Mouse (Mus musculus): ENCODE measurements around the gene Gm10837.
"Not testable (repeated sequence)": the region's sequence is repeated elsewhere in the genome, so short reads cannot be mapped to it uniquely, and the experiment has no call there.

The Gm10837 gene

GRCm38 (mm10) chr14:122490441-122491328 is at the start of gene Gm10837:
Gene Gm10837 (plus strand): TSS chr14:122490586.
- no peak for DNase-seq (ENCODE audit: low spot score in 2 of 2)

GRCm38 (mm10) chr14:122449601-122450495 is 40.5 kb upstream of the Gm10837 start:
- DNase-seq (ENCODE audit: low spot score in 2 of 2): peak in 1 of 2 experiments; percentile 9

GRCm38 (mm10) chr14:122450496-122451382 is 39.6 kb upstream of the Gm10837 start, which contains the start of gene Gm5089:
Gene Gm5089 (minus strand): TSS chr14:122451115.
- DNase-seq (ENCODE audit: low spot score in 2 of 2): peak in 1 of 2 experiments; percentile 35

- DNase-seq (ENCODE audit: low spot score in 2 of 2): no peak
Measured at GRCm38 (mm10) chr14:122451551-122452145, 38.7 kb upstream of the Gm10837 start.

GRCm38 (mm10) chr14:122452701-122453387 is 37.5 kb upstream of the Gm10837 start:
- peak in 1 of 2 experiments; percentile 9 for DNase-seq (ENCODE audit: low spot score in 2 of 2)

GRCm38 (mm10) chr14:122453388-122453995 is 36.9 kb upstream of the Gm10837 start:
- peak in 1 of 2 experiments; percentile 55 for DNase-seq (ENCODE audit: low spot score in 2 of 2)

- DNase-seq (ENCODE audit: low spot score in 2 of 2): no peak
Measured at GRCm38 (mm10) chr14:122453996-122454738, 36.2 kb upstream of the Gm10837 start.

- DNase-seq (ENCODE audit: low spot score in 2 of 2): no peak
Measured at GRCm38 (mm10) chr14:122454901-122455561, 35.4 kb upstream of the Gm10837 start.

- no peak for DNase-seq (ENCODE audit: low spot score in 2 of 2)
Measured at GRCm38 (mm10) chr14:122455562-122455958, 34.8 kb upstream of the Gm10837 start.

GRCm38 (mm10) chr14:122459332-122459731 is 31.1 kb upstream of the Gm10837 start:
- DNase-seq (ENCODE audit: low spot score in 2 of 2): not testable (repeated sequence)

- DNase-seq (ENCODE audit: low spot score in 2 of 2): no peak
Measured at GRCm38 (mm10) chr14:122459776-122460175, 30.6 kb upstream of the Gm10837 start.

GRCm38 (mm10) chr14:122460226-122460625 is 30.2 kb upstream of the Gm10837 start:
- DNase-seq (ENCODE audit: low spot score in 2 of 2): no peak

- DNase-seq (ENCODE audit: low spot score in 2 of 2): no peak
Measured at GRCm38 (mm10) chr14:122461500-122461899, 28.9 kb upstream of the Gm10837 start.

GRCm38 (mm10) chr14:122461966-122462365 is 28.4 kb upstream of the Gm10837 start:
- DNase-seq (ENCODE audit: low spot score in 2 of 2): no peak

- DNase-seq (ENCODE audit: low spot score in 2 of 2): no peak
Measured at GRCm38 (mm10) chr14:122462689-122463079, 27.7 kb upstream of the Gm10837 start.

- no peak for DNase-seq (ENCODE audit: low spot score in 2 of 2)
Measured at GRCm38 (mm10) chr14:122463080-122463691, 27.2 kb upstream of the Gm10837 start.

GRCm38 (mm10) chr14:122463734-122464341 is 26.5 kb upstream of the Gm10837 start:
- DNase-seq (ENCODE audit: low spot score in 2 of 2): not testable (repeated sequence)

- DNase-seq (ENCODE audit: low spot score in 2 of 2): no peak
Measured at GRCm38 (mm10) chr14:122464351-122464762, 26.0 kb upstream of the Gm10837 start.

Data from frontal cortex, postnatal 36 days (tissue).